Mouse (Mus musculus) thymus, postnatal 4 days (tissue): ENCODE results near the gene Tnni3.
"Not testable (repeated sequence)": the region's sequence is repeated elsewhere in the genome, so short reads cannot be mapped to it uniquely, and the experiment has no call there.

Source experiments
- DNase-seq: peaks from one replicate; pipeline ENCODE4 v3.0.0; 2021

Gene Tnni3

DNA sequence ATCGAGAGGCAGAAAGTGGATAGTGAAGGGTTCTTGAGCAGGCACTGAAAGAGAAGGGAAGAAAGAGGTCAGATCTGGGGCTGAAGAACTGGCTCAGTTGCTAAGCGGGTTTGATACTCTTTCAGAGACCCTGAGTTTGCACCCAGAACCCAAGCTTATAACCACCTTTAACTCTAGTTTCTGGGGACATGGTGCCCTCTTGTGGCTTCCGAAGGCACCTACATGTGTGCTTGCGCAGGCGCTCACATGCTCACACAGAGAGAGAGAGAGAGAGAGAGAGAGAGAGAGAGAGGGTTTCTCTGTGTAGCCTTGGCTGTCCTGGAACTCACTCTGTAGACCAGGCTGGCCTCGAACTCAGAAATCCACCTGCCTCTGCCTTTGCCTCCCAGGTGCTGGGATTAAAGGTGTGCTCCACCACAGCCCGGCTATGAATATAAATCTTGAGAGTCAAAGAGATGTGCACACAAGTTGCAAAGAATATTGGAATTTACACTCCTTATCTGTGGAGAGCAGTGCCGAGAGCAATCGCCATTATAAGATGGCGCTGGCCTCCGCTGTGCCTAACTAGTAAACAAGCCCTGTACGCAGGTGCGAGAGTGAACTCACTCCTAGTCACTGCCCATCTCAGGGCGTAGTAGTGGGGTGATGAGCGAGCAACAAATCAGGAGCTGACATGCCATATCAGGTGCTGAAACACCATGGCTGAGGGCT is at the start of gene Tnni3:
Gene Tnni3, minus strand, starts transcription at position 18 of the 711 bp plus-strand sequence.
- DNase-seq: peak; percentile 74

GRCm38 (mm10) chr7:4572361-4572760 is 48.3 kb upstream of the Tnni3 start:
- DNase-seq: not testable (repeated sequence)

- DNase-seq: peak; percentile 58
Measured at GRCm38 (mm10) chr7:4562660-4563059, 38.6 kb upstream of the Tnni3 start.

GRCm38 (mm10) chr7:4557167-4557560 is 33.1 kb upstream of the Tnni3 start:
- no peak for DNase-seq

GRCm38 (mm10) chr7:4556256-4557166 is 32.5 kb upstream of the Tnni3 start:
- DNase-seq: peak; percentile 88

DNA sequence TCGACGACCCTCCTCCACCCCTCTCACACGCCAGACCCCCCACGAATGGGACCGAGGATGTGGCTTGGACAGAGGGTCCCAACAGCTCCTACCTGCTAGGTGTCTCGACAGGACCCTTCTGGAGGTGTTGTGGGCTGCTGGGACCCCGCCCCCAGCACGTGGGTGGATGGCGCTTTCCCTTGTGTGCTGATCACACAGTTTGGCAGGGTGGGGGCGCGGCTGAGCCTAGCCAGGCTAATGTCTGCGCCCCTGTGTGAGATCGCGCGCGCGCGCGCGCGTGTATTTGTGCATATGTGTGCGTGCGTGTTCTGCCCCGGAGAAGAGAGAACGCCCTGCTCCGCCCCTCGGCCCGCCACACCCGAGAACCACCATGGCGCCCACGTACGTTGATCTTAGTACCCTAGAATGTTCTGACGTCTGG is 23.2 kb upstream of the Tnni3 start, which contains the start of gene Syt5:
Gene Syt5, minus strand, starts transcription at position 321 of the 421 bp plus-strand sequence.
- DNase-seq: peak; percentile 38

GRCm38 (mm10) chr7:4546591-4547131 is 22.6 kb upstream of the Tnni3 start:
- peak; percentile 28 for DNase-seq

DNA sequence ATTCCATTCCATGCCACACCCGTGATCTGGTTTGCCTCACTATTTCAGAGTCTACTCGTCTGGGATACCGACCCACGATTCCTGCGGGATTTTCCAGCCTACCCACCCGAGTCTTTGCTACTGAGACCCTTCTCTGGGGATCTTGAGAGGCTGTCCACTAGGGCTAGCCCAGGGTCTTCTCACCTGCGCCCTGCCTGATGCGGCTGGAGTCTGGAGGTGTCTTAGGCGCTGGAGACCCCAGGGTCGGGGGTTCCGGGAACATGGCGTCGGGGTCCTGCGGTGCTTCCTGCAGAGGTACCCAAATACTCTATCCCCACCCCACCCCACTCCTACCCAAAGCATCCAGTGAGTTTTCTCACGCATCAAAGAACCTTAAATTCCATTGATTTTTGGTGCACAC is 22.0 kb upstream of the Tnni3 start:
- no peak for DNase-seq

DNA sequence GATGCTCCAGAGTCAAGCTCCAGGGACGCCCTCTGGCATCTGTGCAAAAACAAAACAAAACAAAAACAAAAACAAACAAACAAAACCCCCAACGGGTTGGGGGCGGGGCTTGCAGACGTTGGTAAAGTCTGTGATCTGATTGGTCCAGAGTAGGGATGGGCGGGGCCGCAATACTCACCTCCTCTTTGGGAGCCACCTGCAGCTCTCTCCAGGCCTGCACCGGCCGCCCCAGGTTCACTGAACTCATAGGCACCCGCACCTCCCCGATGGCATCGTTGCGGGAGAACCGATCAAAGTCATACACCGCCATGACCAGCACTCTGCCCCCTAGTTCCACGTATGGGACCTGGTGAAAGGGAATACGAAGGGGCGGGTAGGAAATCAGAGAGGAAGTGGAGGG is 18.0 kb upstream of the Tnni3 start:
- peak; percentile 49 for DNase-seq

DNA sequence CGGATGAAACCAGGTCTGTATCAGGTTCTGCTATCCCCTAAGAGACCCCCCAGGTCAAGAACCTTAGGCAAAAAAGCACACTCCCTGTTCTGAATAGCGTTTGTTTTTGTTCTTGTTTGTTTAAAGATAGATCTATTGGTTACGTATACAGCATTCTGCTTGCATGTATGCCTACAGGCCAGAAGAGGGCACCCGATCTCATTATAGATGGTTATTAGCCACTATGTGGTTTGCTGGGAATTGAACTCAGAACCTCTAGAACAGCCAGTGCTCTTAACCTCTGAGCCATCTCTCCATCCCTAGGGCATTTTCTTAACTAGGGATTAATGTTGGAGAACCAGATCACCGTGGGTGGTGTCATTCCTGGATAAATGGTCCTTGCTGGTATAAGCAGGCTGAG is 17.3 kb upstream of the Tnni3 start:
- no peak for DNase-seq

- no peak for DNase-seq
Measured at GRCm38 (mm10) chr7:4539019-4539418, 15.0 kb upstream of the Tnni3 start.

GRCm38 (mm10) chr7:4537181-4537580 is 13.2 kb upstream of the Tnni3 start:
- no peak for DNase-seq

GRCm38 (mm10) chr7:4536369-4536768 is 12.3 kb upstream of the Tnni3 start:
- no peak for DNase-seq

GRCm38 (mm10) chr7:4532005-4532729 is 8.1 kb upstream of the Tnni3 start, which contains the start of gene Dnaaf3:
Gene Dnaaf3 (minus strand): TSS chr7:4532453.
- DNase-seq: no peak

- DNase-seq: not testable (repeated sequence)
Measured at GRCm38 (mm10) chr7:4530166-4530565, 6.1 kb upstream of the Tnni3 start.

- no peak for DNase-seq
Measured at GRCm38 (mm10) chr7:4527302-4527689, 3.3 kb upstream of the Tnni3 start.

DNA sequence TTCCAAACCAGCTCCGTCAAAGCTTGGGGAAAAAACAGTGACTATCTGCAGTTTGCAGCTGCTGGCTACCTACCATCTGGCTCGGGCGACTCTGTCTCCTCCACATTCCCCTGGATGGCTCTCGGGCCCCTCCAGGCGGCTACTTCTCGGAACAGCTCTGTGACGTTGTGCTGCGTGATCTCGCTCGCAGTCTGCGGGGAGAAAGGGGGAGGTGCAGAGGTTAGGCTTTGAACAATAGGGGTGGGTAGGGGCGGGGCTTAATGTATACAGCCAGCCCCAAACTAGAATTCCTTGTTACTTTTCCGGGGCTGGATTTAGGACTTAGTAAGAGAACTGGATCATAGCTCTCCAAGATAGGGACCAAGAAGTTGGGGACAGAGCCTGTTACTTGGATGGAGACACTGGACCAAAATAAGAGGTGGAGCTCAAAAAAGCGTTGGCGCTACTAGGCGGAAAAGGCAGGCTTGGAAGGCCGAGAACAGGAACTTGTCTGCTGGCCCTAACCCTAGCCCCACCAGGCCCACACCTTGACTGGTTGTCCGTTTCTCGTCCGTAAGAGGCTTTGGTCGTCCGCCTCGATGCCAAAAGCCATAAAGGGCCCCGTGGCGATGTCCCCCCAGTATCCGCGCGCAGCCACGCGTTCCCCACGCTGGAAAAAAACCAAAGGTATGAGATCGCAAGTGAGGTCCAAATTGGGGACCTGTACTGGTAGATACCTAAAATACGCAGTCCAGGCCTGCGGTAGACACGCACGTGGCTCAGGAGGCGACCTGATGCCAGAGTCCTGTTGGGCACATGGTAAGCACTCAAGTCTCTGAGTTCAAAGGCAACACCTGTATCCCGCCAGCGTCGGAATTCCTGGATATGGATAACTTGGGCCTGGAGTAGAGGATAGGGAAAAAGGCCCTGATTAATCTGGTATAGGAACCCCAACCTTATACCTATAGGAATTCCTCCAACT is 2.6 kb upstream of the Tnni3 start:
- DNase-seq: peak; percentile 86

- DNase-seq: no peak
Measured at GRCm38 (mm10) chr7:4523205-4524130, 561 bp downstream of the Tnni3 start.

- no peak for DNase-seq
Measured at GRCm38 (mm10) chr7:4522292-4522691, 1.7 kb downstream of the Tnni3 start.

GRCm38 (mm10) chr7:4521231-4522003 is 2.6 kb downstream of the Tnni3 start:
- DNase-seq: peak; percentile 78
